Mouse (Mus musculus): ENCODE data around the gene Misp. TPM values are rescaled to one million over a fixed set of nuclear protein-coding genes. Genes with fewer than 3 reads are reported as not detected.

The Misp gene
- polyA plus RNA-seq, 1 experiment from 2014 or later, result 0.28 TPM

- H3K9ac ChIP-seq (replicated peaks), result peak overlapping the region; percentile 98
- peak overlapping the region; percentile 100 for H3K4me2 ChIP-seq
- peak overlapping the region; percentile 72 for H3K27ac ChIP-seq
- WGBS, result 63% methylated on average over 6 of the region's 6 CpGs
- H3K9me3 ChIP-seq, result no peaks in the 10 kb centered on the region
- ATAC-seq (ENCODE audit: insufficient number of reproducible peaks, insufficient read depth, low FRiP score, low TSS enrichment, low read depth), result no peak
- peak overlapping the region; percentile 99 for H3K4me3 ChIP-seq (replicated peaks)
- no peaks in the 10 kb centered on the region for H3K27me3 ChIP-seq
- H3K4me1 ChIP-seq (replicated peaks), result peaks cover 62% of the 10 kb centered on the region
- H3K36me3 ChIP-seq, result peaks cover 51% of the 10 kb centered on the region
Measured at GRCm38 (mm10) chr10:79856280-79856679, 35.5 kb downstream of the Misp start.

- Histone ChIP-seq H3K36me3 (peaks cover 57% of the 10 kb centered on the region), H3K9me3 (no peaks in the 10 kb centered on the region), H3K27ac (peak overlapping the region; percentile 72), H3K4me3 (replicated peaks) (peak overlapping the region; percentile 99), H3K4me1 (replicated peaks) (peaks cover 56% of the 10 kb centered on the region), H3K4me2 (peak overlapping the region; percentile 100), H3K27me3 (no peaks in the 10 kb centered on the region), H3K9ac (replicated peaks) (peak overlapping the region; percentile 98)
- WGBS, result 60% methylated on average over 7 of the region's 7 CpGs
- ATAC-seq (ENCODE audit: insufficient number of reproducible peaks, insufficient read depth, low FRiP score, low TSS enrichment, low read depth), result no peak
Measured at GRCm38 (mm10) chr10:79856704-79857451, 36.1 kb downstream of the Misp start.

GRCm38 (mm10) chr10:79857452-79857811, 36.6 kb downstream of the Misp start:
- Histone ChIP-seq H3K27ac (peak overlapping the region; percentile 72), H3K4me3 (replicated peaks) (peak overlapping the region; percentile 99), H3K36me3 (peaks cover 62% of the 10 kb centered on the region), H3K9me3 (no peaks in the 10 kb centered on the region), H3K27me3 (no peaks in the 10 kb centered on the region), H3K4me2 (peak overlapping the region; percentile 100), H3K9ac (replicated peaks) (peak overlapping the region; percentile 98), H3K4me1 (replicated peaks) (peaks cover 50% of the 10 kb centered on the region)
- WGBS, result 39% methylated on average over 4 of the region's 4 CpGs
- no peak for ATAC-seq (ENCODE audit: insufficient number of reproducible peaks, insufficient read depth, low FRiP score, low TSS enrichment, low read depth)

- Histone ChIP-seq H3K9me3 (no peaks in the 10 kb centered on the region), H3K9ac (replicated peaks) (peak overlapping the region; percentile 98), H3K27me3 (no peaks in the 10 kb centered on the region), H3K36me3 (peaks cover 67% of the 10 kb centered on the region), H3K4me1 (replicated peaks) (peaks cover 48% of the 10 kb centered on the region), H3K4me2 (peak overlapping the region; percentile 100), H3K27ac (0 out of 2 replicates have a peak overlapping the region, but pooled peaks have one; percentile 72), H3K4me3 (replicated peaks) (peak overlapping the region; percentile 99)
- 84% methylated on average over 2 of the region's 2 CpGs for WGBS
- no peak for ATAC-seq (ENCODE audit: insufficient number of reproducible peaks, insufficient read depth, low FRiP score, low TSS enrichment, low read depth)
Measured at GRCm38 (mm10) chr10:79857894-79858293, 37.1 kb downstream of the Misp start.

- Histone ChIP-seq H3K4me2 (peak overlapping the region; percentile 100), H3K27ac (0 out of 2 replicates have a peak overlapping the region, but pooled peaks have one; percentile 23)
- WGBS, result 70% methylated on average over 17 of the region's 17 CpGs
Measured at GRCm38 (mm10) chr10:79858416-79859074, 37.8 kb downstream of the Misp start.

GRCm38 (mm10) chr10:79859116-79859515, 38.3 kb downstream of the Misp start:
- 90% methylated on average over 11 of the region's 11 CpGs for WGBS
- H3K36me3 ChIP-seq, result peaks cover 79% of the 10 kb centered on the region
- no peaks in the 10 kb centered on the region for H3K27me3 ChIP-seq
- 0 out of 2 replicates have a peak overlapping the region, but pooled peaks have one; percentile 3 for H3K4me3 ChIP-seq (replicated peaks)
- ATAC-seq (ENCODE audit: insufficient number of reproducible peaks, insufficient read depth, low FRiP score, low TSS enrichment, low read depth), result no peak
- H3K27ac ChIP-seq, result no peak overlapping the region
- no peak overlapping the region for H3K4me2 ChIP-seq
- H3K4me1 ChIP-seq (replicated peaks), result peaks cover 45% of the 10 kb centered on the region
- H3K9ac ChIP-seq (replicated peaks), result no peak overlapping the region
- no peaks in the 10 kb centered on the region for H3K9me3 ChIP-seq

More at GRCm38 (mm10) chr10:79858416-79859074, 37.8 kb downstream of the Misp start:
- H3K9me3 ChIP-seq, result no peaks in the 10 kb centered on the region
- peaks cover 73% of the 10 kb centered on the region for H3K36me3 ChIP-seq
- H3K9ac ChIP-seq (replicated peaks), result 0 out of 2 replicates have a peak overlapping the region, but pooled peaks have one; percentile 98
- peaks cover 45% of the 10 kb centered on the region for H3K4me1 ChIP-seq (replicated peaks)
- no peak for ATAC-seq (ENCODE audit: insufficient number of reproducible peaks, insufficient read depth, low FRiP score, low TSS enrichment, low read depth)
- peak overlapping the region; percentile 99; the same call in 1 of the 2 replicates for H3K4me3 ChIP-seq (replicated peaks)
- H3K27me3 ChIP-seq, result no peaks in the 10 kb centered on the region

- no peak for ATAC-seq (ENCODE audit: insufficient number of reproducible peaks, insufficient read depth, low FRiP score, low TSS enrichment, low read depth)
- Histone ChIP-seq H3K9ac (replicated peaks) (no peak overlapping the region), H3K4me2 (no peak overlapping the region; the same call in 1 of the 2 replicates), H3K27ac (peak overlapping the region; percentile 1; the same call in 1 of the 2 replicates), H3K36me3 (peaks cover 91% of the 10 kb centered on the region), H3K4me1 (replicated peaks) (peaks cover 53% of the 10 kb centered on the region), H3K4me3 (replicated peaks) (no peak overlapping the region; the same call in 1 of the 2 replicates), H3K27me3 (no peaks in the 10 kb centered on the region), H3K9me3 (no peaks in the 10 kb centered on the region)
- WGBS, result 92% methylated on average over 26 of the region's 26 CpGs
Measured at GRCm38 (mm10) chr10:79860079-79860911, 39.5 kb downstream of the Misp start.

- Histone ChIP-seq H3K9ac (replicated peaks) (no peak overlapping the region), H3K4me2 (no peak overlapping the region), H3K27me3 (no peaks in the 10 kb centered on the region), H3K27ac (peak overlapping the region; percentile 57), H3K4me1 (replicated peaks) (peaks cover 44% of the 10 kb centered on the region), H3K9me3 (no peaks in the 10 kb centered on the region), H3K36me3 (peaks cover 99% of the 10 kb centered on the region), H3K4me3 (replicated peaks) (no peak overlapping the region)
- WGBS, result 75% methylated on average over 25 of the region's 25 CpGs
- no peak for ATAC-seq (ENCODE audit: insufficient number of reproducible peaks, insufficient read depth, low FRiP score, low TSS enrichment, low read depth)
Measured at GRCm38 (mm10) chr10:79861230-79862048, 40.6 kb downstream of the Misp start.

GRCm38 (mm10) chr10:79862049-79862788, 41.4 kb downstream of the Misp start:
- no peaks in the 10 kb centered on the region for H3K27me3 ChIP-seq
- no peak overlapping the region for H3K9ac ChIP-seq (replicated peaks)
- peaks cover 44% of the 10 kb centered on the region for H3K4me1 ChIP-seq (replicated peaks)
- H3K4me2 ChIP-seq, result no peak overlapping the region
- WGBS, result 88% methylated on average over 23 of the region's 23 CpGs
- H3K4me3 ChIP-seq (replicated peaks), result no peak overlapping the region
- no peak for ATAC-seq (ENCODE audit: insufficient number of reproducible peaks, insufficient read depth, low FRiP score, low TSS enrichment, low read depth)
- H3K36me3 ChIP-seq, result peaks cover 99% of the 10 kb centered on the region
- H3K9me3 ChIP-seq, result no peaks in the 10 kb centered on the region
- H3K27ac ChIP-seq, result no peak overlapping the region

GRCm38 (mm10) chr10:79862925-79863324, 42.1 kb downstream of the Misp start:
- Histone ChIP-seq H3K4me1 (replicated peaks) (peaks cover 41% of the 10 kb centered on the region), H3K27ac (peak overlapping the region; percentile 54; the same call in 1 of the 2 replicates), H3K36me3 (peaks cover 97% of the 10 kb centered on the region), H3K4me2 (no peak overlapping the region), H3K27me3 (no peaks in the 10 kb centered on the region), H3K9me3 (no peaks in the 10 kb centered on the region), H3K4me3 (replicated peaks) (no peak overlapping the region), H3K9ac (replicated peaks) (no peak overlapping the region)
- 77% methylated on average over 10 of the region's 10 CpGs for WGBS
- ATAC-seq (ENCODE audit: insufficient number of reproducible peaks, insufficient read depth, low FRiP score, low TSS enrichment, low read depth), result no peak

Measured in limb, embryonic 12.5 days (tissue).